Mouse (Mus musculus): ENCODE data around the gene Cdk10. TPM values are rescaled to one million over a fixed set of nuclear protein-coding genes. Genes with fewer than 3 reads are reported as not detected.
"Not testable (repeated sequence)": the region's sequence is repeated elsewhere in the genome, so short reads cannot be mapped to it uniquely, and the experiment has no call there.

Cdk10 gene
- polyA plus RNA-seq, 1 experiment from 2014 or later: 31.2 TPM

DNA sequence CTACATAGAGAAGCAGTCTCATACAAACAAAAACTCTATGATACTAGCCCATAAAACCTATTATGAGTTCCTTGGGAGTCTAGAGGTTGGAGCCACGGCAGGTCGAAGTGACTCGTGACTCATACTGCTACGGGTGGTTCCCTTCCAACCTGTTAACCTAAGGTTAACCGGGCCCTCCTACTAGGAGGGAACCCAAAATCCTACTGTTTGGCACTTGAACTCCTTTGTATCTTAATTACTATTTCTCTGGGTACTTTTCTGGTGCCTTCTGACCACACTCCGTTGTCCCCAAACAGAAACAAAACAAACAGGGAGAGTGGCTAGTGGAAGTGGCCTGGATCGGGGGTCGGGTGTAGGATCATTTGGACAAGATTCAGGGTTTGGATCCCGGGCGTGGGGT is 12.8 kb upstream of the Cdk10 start:
- Histone ChIP-seq H3K27ac (peak overlapping the region; percentile 92), H3K9me3 (no peaks in the 10 kb centered on the region), H3K36me3 (peaks cover 33% of the 10 kb centered on the region), H3K4me1 (peaks cover 38% of the 10 kb centered on the region), H3K27me3 (ENCODE audit: insufficient read depth, poor library complexity, severe bottlenecking) (peaks cover 5% of the 10 kb centered on the region; the same call in 1 of the 2 replicates), H3K4me3 (peak overlapping the region; percentile 95)
- no peak for DNase-seq (ENCODE audit: low spot score)
- WGBS: 48% methylated on average over 10 of the region's 10 CpGs

DNA sequence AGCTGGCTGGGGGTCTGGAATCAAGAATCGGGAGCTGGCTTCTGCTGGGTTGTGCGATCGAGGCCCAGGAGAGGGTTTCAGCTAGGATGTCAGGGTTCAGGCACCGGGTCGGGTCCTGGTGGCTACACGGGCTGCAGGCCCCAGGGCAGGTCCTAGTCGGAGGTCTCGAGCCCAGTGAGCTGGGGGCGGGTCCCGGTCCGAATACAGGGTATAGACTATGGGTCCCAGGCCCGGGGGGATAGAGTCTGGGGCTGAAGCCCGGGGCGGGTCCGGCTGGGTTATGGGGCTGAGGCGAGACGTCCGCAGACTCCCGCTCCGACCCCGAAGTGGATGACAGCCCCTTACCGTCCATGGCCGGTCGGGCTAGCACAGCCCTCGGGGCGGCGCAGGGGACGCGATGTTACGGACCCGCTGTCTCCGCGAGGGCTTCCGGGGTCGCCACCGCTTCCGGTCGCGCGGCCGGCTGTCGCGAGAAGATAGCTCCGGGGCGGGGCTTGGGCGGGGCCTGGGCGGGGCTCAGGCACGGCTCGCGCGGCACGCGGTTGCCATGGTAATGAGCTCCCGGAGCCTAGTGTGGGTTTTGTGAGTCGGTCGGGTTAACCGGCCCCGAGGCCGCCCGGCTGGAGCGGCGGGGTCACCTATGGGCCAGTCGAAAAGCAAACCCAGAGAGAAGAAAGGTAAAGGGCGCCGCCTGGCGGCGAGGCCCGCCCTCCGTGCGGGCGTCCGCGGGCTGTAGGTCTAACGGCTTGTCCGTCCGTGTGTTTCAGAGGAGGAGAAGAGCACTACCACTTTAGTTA is 12.1 kb upstream of the Cdk10 start, which contains the start of the genes Chmp1a and Spata33:
Gene Chmp1a (minus strand): TSS at position 443 of the 797 bp plus-strand sequence.
Gene Spata33 (plus strand): TSS at position 512 of the 797 bp plus-strand sequence.
- DNase-seq (ENCODE audit: low spot score): peak; percentile 98
- Histone ChIP-seq H3K27ac (peak within 1 kb of the TSS; percentile 92), H3K9me3 (no peaks in the 10 kb centered on the region), H3K36me3 (peaks cover 27% of the 10 kb centered on the region), H3K4me1 (peaks cover 38% of the 10 kb centered on the region), H3K27me3 (ENCODE audit: insufficient read depth, poor library complexity, severe bottlenecking) (peaks cover 5% of the 10 kb centered on the region; the same call in 1 of the 2 replicates), H3K4me3 (peak within 1 kb of the TSS; percentile 95)
- 1% methylated on average over 75 of the region's 76 CpGs for WGBS

DNA sequence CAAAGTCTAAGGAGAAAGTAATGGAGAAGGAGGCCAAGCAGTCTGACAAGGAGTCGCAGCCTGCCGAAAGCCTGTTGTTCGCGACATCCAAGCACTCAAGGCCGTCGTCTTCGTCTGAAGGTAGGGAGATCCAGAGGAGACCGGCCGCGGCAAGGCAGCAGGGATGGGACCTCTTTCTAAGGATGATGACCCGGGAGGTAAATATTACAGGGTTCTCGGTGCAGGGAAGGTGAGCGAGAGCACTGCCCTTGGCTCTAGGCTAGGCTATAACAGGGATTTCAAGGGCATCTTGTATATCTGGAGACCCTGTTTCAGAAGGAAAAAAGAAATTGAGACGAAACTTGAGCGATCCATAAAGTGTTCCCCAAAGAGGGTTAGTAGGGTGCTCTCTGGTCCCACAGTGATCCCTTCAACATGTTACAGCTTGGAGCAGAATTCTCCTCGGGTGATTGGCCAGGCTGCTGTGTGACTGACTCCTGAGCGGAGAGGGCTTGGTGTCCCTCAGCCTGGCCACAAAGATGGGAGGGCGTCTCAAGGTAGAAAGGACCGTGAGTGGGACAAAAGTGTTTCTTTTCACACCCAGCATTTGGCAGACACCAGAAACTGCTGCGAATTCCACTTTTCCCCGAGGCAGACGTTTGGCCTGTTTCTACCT is 11.4 kb upstream of the Cdk10 start:
- no peak for DNase-seq (ENCODE audit: low spot score)
- Histone ChIP-seq H3K36me3 (peaks cover 20% of the 10 kb centered on the region), H3K27ac (peak overlapping the region; percentile 92), H3K4me3 (peak overlapping the region; percentile 95), H3K9me3 (no peaks in the 10 kb centered on the region), H3K4me1 (peaks cover 38% of the 10 kb centered on the region), H3K27me3 (ENCODE audit: insufficient read depth, poor library complexity, severe bottlenecking) (peaks cover 5% of the 10 kb centered on the region; the same call in 1 of the 2 replicates)
- WGBS: 16% methylated on average over 22 of the region's 22 CpGs

DNA sequence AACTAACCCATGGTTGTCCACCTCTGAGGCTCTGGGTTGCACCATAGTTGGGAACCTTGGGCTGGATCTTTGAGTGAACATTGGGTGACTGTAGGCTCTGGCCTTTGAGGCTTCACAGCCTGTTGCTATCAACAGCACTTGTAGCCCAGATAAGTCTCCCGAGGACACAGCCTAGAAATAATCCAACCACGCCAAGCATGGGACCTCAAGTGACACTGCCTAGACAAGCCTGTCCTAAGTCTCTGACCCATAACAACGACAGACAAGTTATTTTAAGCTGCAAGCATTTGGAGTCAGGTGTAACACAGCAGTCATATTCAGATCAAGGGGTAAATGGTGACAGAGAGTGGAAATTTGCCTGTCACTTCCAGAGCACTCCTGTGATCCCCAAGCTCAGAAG is 9.2 kb upstream of the Cdk10 start:
- no peak for DNase-seq (ENCODE audit: low spot score)
- peaks cover 5% of the 10 kb centered on the region; the same call in 1 of the 2 replicates for H3K27me3 ChIP-seq (ENCODE audit: insufficient read depth, poor library complexity, severe bottlenecking)
- no peak overlapping the region for H3K4me3 ChIP-seq
- no peak overlapping the region for H3K27ac ChIP-seq
- 38% methylated on average over 3 of the region's 3 CpGs for WGBS
- H3K36me3 ChIP-seq: no peaks in the 10 kb centered on the region
- H3K9me3 ChIP-seq: no peaks in the 10 kb centered on the region
- peaks cover 38% of the 10 kb centered on the region for H3K4me1 ChIP-seq

DNA sequence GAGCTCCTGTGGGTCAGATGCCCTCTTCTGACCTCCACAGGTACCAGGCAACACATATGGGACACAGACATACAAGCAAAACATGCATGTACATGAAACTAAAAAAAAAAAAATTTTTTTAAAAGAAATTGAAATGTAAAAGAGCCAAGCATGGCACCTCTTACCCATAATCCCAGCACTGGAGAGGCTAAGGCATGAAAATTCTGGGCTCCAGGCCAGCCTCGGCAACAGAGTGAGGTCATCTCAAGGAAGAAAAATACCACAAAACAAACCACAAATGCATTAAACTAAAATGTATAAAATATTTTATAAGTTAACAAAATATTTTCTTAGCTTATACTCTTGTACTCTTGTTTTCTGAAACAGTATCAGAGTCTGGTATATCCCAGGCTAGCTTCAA is 3.7 kb upstream of the Cdk10 start:
- H3K4me1 ChIP-seq: peaks cover 22% of the 10 kb centered on the region
- DNase-seq (ENCODE audit: low spot score): no peak
- no peaks in the 10 kb centered on the region for H3K27me3 ChIP-seq (ENCODE audit: insufficient read depth, poor library complexity, severe bottlenecking)
- H3K36me3 ChIP-seq: no peaks in the 10 kb centered on the region
- 84% methylated on average over 1 of the region's 1 CpGs for WGBS
- no peaks in the 10 kb centered on the region for H3K9me3 ChIP-seq
- H3K4me3 ChIP-seq: no peak overlapping the region
- H3K27ac ChIP-seq: no peak overlapping the region

DNA sequence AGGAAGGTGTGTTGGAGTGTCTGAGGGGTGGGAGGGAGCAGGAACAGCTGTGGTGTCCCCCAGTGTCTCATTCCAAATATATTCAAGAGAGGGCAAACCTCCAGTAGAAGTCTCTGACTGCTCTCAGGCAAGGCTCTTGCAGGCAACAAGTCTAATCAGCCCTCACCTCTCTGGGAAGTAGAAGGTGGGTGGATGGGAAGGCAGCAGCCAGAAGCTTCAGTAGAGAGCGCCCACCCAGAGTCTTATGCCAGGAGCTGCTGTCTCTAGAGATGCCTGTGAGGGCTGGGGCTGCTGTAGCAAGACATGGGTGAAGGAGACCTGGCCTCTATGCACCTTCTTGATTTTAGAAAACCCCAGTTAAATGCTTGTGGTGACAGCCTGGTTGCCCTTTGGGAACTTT is 3.8 kb downstream of the Cdk10 start:
- H3K27ac ChIP-seq: no peak overlapping the region
- WGBS: 94% methylated on average over 1 of the region's 1 CpGs
- peaks cover 41% of the 10 kb centered on the region for H3K36me3 ChIP-seq
- H3K9me3 ChIP-seq: no peaks in the 10 kb centered on the region
- H3K4me3 ChIP-seq: no peak overlapping the region
- peaks cover 10% of the 10 kb centered on the region for H3K27me3 ChIP-seq (ENCODE audit: insufficient read depth, poor library complexity, severe bottlenecking)
- no peak for DNase-seq (ENCODE audit: low spot score)
- peaks cover 24% of the 10 kb centered on the region for H3K4me1 ChIP-seq

DNA sequence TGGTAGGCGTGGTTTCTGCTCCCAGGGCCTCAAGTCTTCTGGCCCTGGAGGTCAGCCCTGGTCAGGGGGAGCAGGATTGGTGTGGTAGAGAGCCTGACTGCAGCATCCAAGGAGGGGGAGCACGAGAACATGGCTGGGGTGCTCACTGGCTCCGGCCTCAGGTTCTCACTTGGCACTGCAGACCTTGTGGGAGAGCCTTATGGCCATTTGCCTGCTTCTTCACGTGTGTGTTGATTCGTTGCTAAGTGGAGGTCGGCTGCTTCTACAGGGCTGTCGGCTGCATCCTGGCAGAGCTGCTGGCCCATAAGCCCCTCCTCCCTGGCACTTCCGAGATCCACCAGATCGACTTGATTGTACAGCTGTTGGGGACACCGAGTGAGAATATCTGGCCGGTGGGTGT is 5.7 kb downstream of the Cdk10 start:
- H3K4me3 ChIP-seq; DNase-seq (ENCODE audit: low spot score): not testable (repeated sequence)

DNA sequence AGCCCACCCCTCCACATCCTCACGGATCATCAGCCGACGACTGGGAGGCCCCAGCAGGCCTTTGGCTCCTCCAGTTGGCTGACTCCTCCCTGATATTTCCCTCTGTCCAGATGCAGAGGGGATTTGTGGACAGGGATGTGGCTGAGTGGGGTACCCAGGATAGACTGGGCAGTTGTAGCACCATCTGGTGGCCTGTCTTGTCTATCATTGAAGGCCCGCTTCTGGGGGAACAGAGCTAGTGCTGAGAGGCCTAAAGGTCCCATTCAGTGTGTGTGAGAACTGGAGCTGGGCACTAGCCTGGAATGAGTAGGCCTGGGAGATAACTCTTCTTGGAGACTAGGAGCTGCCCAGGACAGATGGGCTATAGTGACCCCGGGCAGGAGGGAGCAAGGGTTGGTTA is 7.1 kb downstream of the Cdk10 start:
- H3K27me3 ChIP-seq (ENCODE audit: insufficient read depth, poor library complexity, severe bottlenecking): peaks cover 37% of the 10 kb centered on the region
- peaks cover 31% of the 10 kb centered on the region for H3K4me1 ChIP-seq
- H3K27ac ChIP-seq: no peak overlapping the region
- H3K36me3 ChIP-seq: peaks cover 39% of the 10 kb centered on the region
- DNase-seq (ENCODE audit: low spot score): no peak
- 52% methylated on average over 5 of the region's 5 CpGs for WGBS
- H3K9me3 ChIP-seq: no peaks in the 10 kb centered on the region
- H3K4me3 ChIP-seq: no peak overlapping the region

More for the DNA sequence above, 5.7 kb downstream of the Cdk10 start:
- not testable (repeated sequence) for H3K9me3 ChIP-seq, H3K27ac ChIP-seq
- Histone ChIP-seq H3K27me3 (ENCODE audit: insufficient read depth, poor library complexity, severe bottlenecking) (peaks cover 29% of the 10 kb centered on the region), H3K36me3 (peaks cover 41% of the 10 kb centered on the region), H3K4me1 (peaks cover 25% of the 10 kb centered on the region)
- 80% methylated on average over 11 of the region's 11 CpGs for WGBS

DNA sequence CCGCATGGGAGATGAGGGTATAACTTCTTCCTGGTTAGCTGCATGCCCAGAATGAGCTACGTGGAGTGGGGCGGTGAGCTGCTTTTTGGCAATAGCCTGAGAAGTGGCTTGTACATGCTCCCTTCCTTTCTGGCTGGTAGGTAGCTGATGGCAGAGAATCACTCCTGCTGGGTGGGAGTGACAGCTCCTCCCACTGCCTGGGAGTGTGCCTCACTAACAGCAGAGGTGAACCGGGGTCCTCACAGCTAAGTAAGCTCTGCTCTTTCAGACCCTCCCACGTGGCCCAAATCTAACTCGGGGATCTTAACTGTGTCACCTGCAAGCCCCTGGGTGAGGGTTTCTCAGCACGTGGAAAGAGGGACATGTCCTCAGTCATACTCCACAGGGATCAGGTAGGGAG is 7.9 kb downstream of the Cdk10 start:
- Histone ChIP-seq H3K36me3 (peaks cover 31% of the 10 kb centered on the region), H3K9me3 (no peaks in the 10 kb centered on the region), H3K27me3 (ENCODE audit: insufficient read depth, poor library complexity, severe bottlenecking) (peaks cover 45% of the 10 kb centered on the region), H3K27ac (no peak overlapping the region), H3K4me1 (peaks cover 31% of the 10 kb centered on the region), H3K4me3 (no peak overlapping the region)
- no peak for DNase-seq (ENCODE audit: low spot score)
- WGBS: 37% methylated on average over 7 of the region's 7 CpGs

DNA sequence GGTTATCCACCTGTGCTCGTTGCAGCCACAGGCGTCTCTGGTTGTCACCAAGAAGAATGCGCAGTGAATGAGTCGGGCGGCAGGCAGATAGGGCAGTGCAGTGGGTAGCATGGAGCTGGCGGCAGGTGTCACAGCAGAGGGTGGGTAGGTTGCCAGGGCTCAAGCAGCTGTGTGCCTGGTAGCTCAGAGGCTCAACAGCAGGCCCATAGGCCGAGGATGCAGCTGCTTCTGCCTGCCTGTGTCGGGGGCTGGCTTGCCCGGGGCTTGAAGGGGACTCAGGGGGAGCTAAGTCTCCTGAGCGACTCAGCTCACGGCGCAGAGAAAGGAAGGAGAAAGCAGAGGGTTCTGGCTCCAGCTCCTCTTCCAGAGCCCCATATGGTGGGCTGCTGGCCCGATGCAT is 8.7 kb downstream of the Cdk10 start:
- Histone ChIP-seq H3K9me3 (no peaks in the 10 kb centered on the region), H3K4me1 (peaks cover 31% of the 10 kb centered on the region), H3K27me3 (ENCODE audit: insufficient read depth, poor library complexity, severe bottlenecking) (peaks cover 45% of the 10 kb centered on the region), H3K27ac (no peak overlapping the region), H3K4me3 (no peak overlapping the region), H3K36me3 (peaks cover 24% of the 10 kb centered on the region)
- WGBS: 62% methylated on average over 13 of the region's 13 CpGs
- no peak for DNase-seq (ENCODE audit: low spot score)

DNA sequence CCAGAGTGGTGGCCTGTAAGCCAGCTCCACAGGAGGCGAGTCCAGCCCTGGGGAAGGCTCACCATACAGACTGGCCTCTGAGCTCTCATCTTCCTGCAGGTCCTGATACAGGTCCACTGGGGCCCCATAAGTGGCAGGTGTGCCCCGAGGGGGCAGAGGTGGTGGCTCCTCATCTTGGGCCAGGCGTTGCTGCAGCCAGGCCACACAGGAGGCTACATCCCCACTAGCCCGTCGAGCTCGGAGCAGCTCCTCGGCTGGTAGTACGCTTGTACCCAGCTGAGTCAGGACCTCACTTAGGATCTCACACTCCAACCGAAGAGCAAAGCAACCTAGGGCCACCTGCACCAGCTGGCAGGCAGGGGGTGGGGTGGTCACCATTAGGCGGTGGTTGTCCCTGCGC is 9.1 kb downstream of the Cdk10 start:
- Histone ChIP-seq H3K27me3 (ENCODE audit: insufficient read depth, poor library complexity, severe bottlenecking) (peaks cover 45% of the 10 kb centered on the region), H3K4me3 (no peak overlapping the region), H3K9me3 (no peaks in the 10 kb centered on the region), H3K4me1 (peaks cover 31% of the 10 kb centered on the region), H3K36me3 (peaks cover 19% of the 10 kb centered on the region), H3K27ac (no peak overlapping the region)
- no peak for DNase-seq (ENCODE audit: low spot score)
- WGBS: 79% methylated on average over 11 of the region's 11 CpGs

DNA sequence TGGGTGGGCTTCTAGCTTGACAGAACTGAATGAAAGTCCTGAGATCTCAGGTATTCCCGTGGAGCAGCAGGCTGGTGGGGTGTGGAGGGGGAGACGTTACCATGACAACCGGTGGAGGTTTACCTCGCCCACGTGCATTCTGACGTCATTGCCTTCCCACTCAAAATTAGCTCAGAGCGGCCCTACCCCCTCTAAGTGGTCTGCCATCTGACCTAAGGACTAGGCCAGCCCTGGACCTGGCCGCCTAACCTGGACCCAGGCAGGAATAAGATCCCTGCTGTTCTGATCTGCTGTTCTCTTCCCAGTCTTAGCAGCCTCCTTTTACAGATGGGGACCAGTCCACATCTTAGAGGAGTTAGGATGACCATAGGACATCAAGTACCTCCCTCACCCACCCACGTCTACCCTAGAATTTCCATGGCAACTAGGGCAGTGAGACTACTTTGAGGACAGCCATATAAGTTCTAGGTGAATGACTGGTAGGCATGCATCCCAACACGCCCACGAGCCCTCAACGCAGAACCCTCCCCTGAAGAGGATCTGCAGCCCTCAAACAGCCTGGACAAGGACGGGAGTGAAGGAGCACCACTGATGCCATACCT is 10.4 kb downstream of the Cdk10 start:
- 39% methylated on average over 13 of the region's 13 CpGs for WGBS
- peaks cover 45% of the 10 kb centered on the region for H3K27me3 ChIP-seq (ENCODE audit: insufficient read depth, poor library complexity, severe bottlenecking)
- peak overlapping the region; percentile 69 for H3K4me3 ChIP-seq
- H3K27ac ChIP-seq: peak overlapping the region; percentile 69; the same call in 1 of the 2 replicates
- DNase-seq (ENCODE audit: low spot score): no peak
- peaks cover 8% of the 10 kb centered on the region; the same call in 1 of the 2 replicates for H3K36me3 ChIP-seq
- H3K9me3 ChIP-seq: no peaks in the 10 kb centered on the region
- H3K4me1 ChIP-seq: peaks cover 31% of the 10 kb centered on the region
